Mouse (Mus musculus) frontal cortex, postnatal 10 days (tissue): ENCODE results near the gene Gm10722.
"Not testable (repeated sequence)": the region's sequence is repeated elsewhere in the genome, so short reads cannot be mapped to it uniquely, and the experiment has no call there.

Experiments
- DNase-seq, 2 experiments: peaks; one replicate each; pipeline ENCODE4 v3.0.0; 2022; ENCODE audit warnings: low spot score in 2 of 2, mixed read lengths in 1 of 2

Gm10722 gene

DNA sequence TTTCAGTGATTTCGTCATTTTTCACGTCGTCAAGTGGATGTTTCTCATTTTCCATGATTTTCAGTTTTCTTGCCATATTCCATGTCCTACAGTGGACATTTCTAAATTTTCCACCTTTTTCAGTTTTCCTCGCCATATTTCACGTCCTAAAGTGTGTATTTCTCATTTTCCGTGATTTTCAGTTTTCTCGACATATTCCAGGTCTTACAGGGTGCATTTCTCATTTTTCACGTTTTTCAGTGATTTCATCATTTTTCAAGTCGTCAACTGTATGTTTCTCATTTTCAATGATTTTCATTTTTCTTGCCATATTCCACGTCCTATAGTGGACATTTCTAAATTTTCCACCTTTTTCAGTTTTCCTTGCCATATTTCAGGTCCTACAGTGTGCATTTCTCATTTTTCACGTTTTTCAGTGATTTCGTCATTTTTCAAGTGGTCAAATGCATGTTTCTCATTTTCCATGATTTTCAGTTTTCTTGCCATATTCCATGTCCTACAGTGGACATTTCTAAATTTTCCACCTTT, at the start of gene Gm10722:
Gene Gm10722 (plus strand): TSS at position 478 of the 528 bp plus-strand sequence.
- peak; percentile 10 to 18 for DNase-seq

GRCm38 (mm10) chr9:3001006-3001405, 284 bp downstream of the Gm10722 start:
- peak in 1 of 2 experiments; percentile 36 for DNase-seq

GRCm38 (mm10) chr9:3001948-3002659, 1.4 kb downstream of the Gm10722 start:
- DNase-seq, result peak; percentile 90 to 100

DNA sequence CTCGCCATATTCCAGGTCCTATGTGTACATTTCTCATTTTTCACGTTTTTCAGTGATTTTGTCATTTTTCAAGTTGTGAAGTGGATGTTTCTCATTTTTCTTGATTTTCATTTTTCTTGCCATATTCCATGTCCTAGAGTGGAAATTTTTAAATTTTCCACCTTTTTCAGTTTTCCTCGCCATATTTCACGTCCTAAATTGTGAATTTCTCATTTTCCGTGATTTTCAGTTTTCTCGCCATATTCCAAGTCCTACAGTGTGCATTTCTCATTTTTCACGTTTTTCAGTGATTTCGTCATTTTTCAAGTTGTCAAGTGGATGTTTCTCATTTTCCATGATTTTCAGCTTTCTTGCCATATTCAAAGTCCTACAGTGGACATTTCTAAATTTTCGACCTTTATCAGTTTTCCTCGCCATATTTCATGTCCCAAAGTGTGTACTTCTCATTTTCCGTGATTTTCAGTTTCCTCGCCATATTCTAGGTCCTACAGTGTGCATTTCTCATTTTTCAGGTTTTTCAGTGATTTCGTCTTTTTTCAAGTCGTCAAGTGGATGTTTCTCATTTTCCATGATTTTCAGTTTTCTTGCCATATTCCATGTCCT, 2.2 kb downstream of the Gm10722 start, which contains the start of gene Gm11168:
Gene Gm11168 (plus strand): TSS at position 553 of the 603 bp plus-strand sequence.
- DNase-seq, result not testable (repeated sequence)

DNA sequence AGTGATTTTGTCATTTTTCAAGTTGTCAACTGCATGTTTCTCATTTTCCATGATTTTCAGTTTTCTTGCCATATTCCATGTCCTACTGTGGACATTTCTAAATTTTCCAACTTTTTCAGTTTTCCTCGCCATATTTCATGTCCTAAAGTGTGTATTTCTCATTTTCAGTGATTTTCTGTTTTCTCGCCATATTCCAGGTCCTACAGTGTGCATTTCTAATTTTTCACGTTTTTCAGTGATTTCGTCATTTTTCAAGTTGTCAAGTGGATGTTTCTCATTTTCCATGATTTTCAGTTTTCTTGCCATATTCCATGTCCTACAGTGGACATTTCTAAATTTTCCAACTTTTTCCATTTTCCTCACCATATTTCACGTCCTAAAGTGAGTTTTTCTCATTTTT, 5.5 kb downstream of the Gm10722 start:
- DNase-seq, result not testable (repeated sequence)

- peak; percentile 89 to 99 for DNase-seq
These were observed 5.9 kb downstream of the Gm10722 start for GRCm38 (mm10) chr9:3006636-3007035.

DNA sequence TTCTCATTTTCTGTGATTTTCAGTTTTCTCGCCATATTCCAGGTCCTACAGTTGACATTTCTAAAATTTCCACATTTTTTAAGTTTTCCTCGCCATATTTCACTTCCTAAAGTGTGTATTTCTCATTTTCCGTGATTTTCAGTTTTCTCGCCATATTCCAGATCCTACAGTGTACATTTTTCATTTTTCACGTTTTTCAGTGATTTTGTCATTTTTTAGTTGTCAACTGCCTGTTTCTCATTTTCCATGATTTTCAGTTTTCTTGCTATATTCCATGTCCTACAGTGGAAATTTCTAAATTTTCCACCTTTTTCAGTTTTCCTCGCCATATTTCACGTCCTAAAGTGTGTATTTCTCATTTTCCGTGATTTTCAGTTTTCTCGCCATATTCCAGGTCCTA, 6.5 kb downstream of the Gm10722 start:
- DNase-seq, result not testable (repeated sequence)

GRCm38 (mm10) chr9:3009331-3009730, 8.6 kb downstream of the Gm10722 start:
- DNase-seq, result not testable (repeated sequence)

- DNase-seq, result not testable (repeated sequence)
These were observed 11.4 kb downstream of the Gm10722 start for GRCm38 (mm10) chr9:3012054-3012621.

- not testable (repeated sequence) for DNase-seq
These were observed 12.1 kb downstream of the Gm10722 start, which contains the start of gene Gm10721 for GRCm38 (mm10) chr9:3012733-3013279. Gene Gm10721, plus strand, starts transcription at chr9:3013140.

DNA sequence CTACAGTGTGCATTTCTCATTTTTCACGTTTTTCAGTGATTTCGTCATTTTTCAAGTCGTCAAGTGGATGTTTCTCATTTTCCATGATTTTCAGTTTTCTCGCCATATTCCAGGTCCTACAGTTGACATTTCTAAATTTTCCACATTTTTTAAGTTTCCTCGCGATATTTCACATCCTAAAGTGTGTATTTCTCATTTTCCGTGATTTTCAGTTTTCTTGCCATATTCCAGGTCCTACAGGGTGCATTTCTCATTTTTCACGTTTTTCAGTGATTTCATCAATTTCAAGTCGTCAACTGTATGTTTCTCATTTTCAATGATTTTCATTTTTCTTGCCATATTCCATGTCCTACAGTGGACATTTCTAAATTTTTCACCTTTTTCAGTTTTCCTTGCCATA, 14.6 kb downstream of the Gm10722 start, which contains the start of gene Gm10720:
Gene Gm10720 (plus strand): TSS at position 301 of the 400 bp plus-strand sequence.
- not testable (repeated sequence) for DNase-seq

DNA sequence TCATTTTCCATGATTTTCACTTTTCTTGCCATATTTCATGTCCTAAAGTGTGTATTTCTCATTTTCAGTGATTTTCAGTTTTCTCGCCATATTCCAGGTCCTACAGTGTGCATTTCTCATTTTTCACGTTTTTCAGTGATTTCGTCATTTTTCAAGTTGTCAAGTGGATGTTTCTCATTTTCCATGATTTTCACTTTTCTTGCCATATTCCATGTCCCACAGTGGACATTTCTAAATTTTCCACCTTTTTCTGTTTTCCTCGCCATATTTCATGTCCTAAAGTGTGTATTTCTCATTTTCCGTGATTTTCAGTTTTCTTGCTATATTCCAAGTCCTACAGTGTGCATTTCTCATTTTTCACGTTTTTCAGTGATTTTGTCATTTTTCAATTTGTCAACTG, 15.2 kb downstream of the Gm10722 start:
- not testable (repeated sequence) for DNase-seq

DNA sequence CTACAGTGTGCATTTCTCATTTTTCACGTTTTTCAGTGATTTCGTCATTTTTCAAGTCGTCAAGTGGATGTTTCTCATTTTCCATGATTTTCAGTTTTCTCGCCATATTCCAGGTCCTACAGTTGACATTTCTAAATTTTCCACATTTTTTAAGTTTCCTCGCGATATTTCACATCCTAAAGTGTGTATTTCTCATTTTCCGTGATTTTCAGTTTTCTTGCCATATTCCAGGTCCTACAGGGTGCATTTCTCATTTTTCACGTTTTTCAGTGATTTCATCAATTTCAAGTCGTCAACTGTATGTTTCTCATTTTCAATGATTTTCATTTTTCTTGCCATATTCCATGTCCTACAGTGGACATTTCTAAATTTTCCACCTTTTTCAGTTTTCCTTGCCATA, 16.4 kb downstream of the Gm10722 start, which contains the start of gene Gm10719:
Gene Gm10719 (plus strand): TSS at position 301 of the 400 bp plus-strand sequence.
- not testable (repeated sequence) for DNase-seq

- peak in 1 of 2 experiments; percentile 87 for DNase-seq
These were observed 18.2 kb downstream of the Gm10722 start for GRCm38 (mm10) chr9:3018944-3019343.

DNA sequence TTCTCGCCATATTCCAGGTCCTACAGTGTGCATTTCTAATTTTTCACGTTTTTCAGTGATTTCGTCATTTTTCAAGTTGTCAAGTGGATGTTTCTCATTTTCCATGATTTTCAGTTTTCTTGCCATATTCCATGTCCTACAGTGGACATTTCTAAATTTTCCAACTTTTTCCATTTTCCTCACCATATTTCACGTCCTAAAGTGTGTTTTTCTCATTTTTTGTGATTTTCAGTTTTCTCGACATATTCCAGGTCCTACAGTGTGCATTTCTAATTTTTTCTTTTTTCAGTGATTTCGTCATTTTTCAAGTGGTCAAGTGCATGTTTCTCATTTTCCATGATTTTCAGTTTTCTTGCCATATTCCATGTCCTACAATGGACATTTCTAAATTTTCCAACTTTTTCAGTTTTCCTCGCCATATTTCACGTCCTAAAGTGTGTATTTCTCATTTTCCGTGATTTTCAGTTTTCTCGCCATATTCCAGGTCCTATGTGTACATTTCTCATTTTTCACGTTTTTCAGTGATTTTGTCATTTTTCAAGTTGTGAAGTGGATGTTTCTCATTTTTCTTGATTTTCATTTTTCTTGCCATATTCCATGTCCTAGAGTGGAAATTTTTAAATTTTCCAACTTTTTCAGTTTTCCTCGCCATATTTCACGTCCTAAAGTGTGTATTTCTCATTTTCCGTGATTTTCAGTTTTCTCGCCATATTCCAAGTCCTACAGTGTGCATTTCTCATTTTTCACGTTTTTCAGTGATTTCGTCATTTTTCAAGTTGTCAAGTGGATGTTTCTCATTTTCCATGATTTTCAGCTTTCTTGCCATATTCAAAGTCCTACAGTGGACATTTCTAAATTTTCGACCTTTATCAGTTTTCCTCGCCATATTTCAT, 19.4 kb downstream of the Gm10722 start:
- peak; percentile 18 to 85 for DNase-seq

DNA sequence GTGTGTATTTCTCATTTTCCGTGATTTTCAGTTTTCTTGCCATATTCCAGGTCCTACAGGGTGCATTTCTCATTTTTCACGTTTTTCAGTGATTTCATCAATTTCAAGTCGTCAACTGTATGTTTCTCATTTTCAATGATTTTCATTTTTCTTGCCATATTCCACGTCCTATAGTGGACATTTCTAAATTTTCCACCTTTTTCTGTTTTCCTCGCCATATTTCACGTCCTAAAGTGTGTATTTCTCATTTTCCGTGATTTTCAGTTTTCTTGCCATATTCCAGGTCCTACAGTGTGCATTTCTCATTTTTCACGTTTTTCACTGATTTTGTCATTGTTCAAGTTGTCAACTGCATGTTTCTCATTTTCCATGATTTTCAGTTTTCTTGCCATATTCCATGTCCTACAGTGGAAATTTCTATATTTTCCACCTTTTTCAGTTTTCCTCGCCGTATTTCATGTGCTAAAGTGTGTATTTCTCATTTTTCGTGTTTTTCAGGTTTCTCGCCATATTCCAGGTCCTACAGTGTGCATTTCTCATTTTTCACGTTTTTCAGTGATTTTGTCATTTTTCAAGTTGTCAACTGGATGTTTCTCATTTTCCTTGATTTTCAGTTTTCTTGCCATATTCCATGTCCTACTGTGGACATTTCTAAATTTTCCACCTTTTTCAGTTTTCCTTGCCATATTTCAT, 21.7 kb downstream of the Gm10722 start:
- DNase-seq, result peak; percentile 39 to 77

- DNase-seq, result peak in 1 of 2 experiments; percentile 66
These were observed 22.7 kb downstream of the Gm10722 start, which contains the start of gene Gm10718 for GRCm38 (mm10) chr9:3023312-3023984. Gene Gm10718, plus strand, starts transcription at chr9:3023547.

DNA sequence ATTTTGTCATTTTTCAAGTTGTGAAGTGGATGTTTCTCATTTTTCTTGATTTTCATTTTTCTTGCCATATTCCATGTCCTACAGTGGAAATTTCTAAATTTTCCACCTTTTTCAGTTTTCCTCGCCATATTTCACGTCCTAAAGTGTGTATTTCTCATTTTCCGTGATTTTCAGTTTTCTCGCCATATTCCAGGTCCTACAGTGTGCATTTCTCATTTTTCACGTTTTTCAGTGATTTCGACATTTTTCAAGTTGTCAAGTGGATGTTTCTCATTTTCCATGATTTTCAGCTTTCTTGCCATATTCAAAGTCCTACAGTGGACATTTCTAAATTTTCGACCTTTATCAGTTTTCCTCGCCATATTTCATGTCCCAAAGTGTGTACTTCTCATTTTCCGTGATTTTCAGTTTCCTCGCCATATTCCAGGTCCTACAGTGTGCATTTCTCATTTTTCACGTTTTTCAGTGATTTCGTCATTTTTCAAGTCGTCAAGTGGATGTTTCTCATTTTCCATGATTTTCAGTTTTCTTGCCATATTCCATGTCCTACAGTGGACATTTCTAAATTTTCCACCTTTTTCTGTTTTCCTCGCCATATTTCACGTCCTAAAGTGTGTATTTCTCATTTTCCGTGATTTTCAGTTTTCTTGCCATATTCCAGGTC, 23.4 kb downstream of the Gm10722 start:
- DNase-seq, result peak; percentile 64 to 100

DNA sequence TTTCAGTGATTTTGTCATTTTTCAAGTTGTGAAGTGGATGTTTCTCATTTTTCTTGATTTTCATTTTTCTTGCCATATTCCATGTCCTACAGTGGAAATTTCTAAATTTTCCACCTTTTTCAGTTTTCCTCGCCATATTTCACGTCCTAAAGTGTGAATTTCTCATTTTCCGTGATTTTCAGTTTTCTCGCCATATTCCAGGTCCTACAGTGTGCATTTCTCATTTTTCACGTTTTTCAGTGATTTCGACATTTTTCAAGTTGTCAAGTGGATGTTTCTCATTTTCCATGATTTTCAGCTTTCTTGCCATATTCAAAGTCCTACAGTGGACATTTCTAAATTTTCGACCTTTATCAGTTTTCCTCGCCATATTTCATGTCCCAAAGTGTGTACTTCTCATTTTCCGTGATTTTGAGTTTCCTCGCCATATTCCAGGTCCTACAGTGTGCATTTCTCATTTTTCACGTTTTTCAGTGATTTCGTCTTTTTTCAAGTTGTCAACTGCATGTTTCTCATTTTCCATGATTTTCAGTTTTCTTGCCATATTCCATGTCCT, 24.3 kb downstream of the Gm10722 start, which contains the start of gene Gm10717:
Gene Gm10717 (plus strand): TSS at position 506 of the 556 bp plus-strand sequence.
- peak; percentile 9 to 60 for DNase-seq
